Mouse (Mus musculus): ENCODE data around the gene Csdc2.

DNA sequence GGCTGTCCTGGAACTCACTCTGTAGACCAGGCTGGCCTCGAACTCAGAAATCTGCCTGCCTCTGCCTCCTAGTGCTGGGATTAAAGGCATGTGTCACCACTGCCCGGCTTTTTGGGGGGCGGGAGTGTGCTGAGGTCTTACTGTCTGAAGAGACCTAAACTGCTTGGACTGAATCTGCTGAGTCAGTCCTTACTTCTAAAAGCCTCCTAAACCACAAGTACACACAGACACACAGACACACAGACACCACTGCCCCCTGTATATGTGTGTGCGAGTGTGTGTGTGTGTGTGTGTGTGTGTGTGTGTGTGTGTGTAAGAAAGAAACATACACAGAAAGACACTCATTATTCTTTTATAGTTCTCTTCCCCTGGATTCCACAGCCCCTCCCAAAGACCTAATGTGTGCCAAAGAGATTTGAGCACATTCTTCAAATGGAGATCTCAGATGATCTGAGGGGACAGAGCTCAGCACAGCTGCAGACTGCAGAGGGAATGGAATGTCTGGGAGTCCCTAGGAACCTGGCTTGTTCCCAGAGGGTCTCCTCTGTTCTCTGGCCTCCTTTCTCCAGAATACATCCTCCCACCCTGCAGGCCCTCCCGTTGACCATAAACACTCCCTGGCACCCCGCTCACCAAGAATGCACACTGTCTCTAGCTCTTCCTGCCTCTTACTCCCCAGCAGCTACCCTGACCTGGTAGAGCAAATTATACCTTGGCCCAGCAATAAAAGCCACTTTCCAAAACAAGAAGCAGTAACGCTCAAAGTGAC, 506 bp upstream of the Csdc2 start:
- TF ChIP-seq ZNF384 (IDR thresholded peaks at IDR 0.05; ENCODE audit: low read depth, low read length) (no peak), MAFK (IDR thresholded peaks at IDR 0.05; ENCODE audit: insufficient read depth, low read depth, low read length) (peak; percentile 51; the same call in 1 of the 2 replicates), HCFC1 (IDR thresholded peaks at IDR 0.05; ENCODE audit: borderline replicate concordance, insufficient read depth, low read length) (no peak), CHD2 (IDR thresholded peaks at IDR 0.05; ENCODE audit: low read depth, low read length) (no peak), ZC3H11A (IDR thresholded peaks at IDR 0.05; ENCODE audit: borderline replicate concordance, low read depth, low read length) (no peak)
